Mouse (Mus musculus): Measurements from ENCODE around the gene Pcgf5. TPM values are rescaled to one million over a fixed set of nuclear protein-coding genes. Genes with fewer than 3 reads are reported as not detected.

The Pcgf5 gene
- polyA plus RNA-seq, 1 experiment from 2014 or later, result 5.3 TPM

GRCm38 (mm10) chr19:36497744-36498143, 149.6 kb downstream of the Pcgf5 start:
- no peak overlapping the region for H3K4me2 ChIP-seq
- H3K27me3 ChIP-seq, result no peaks in the 10 kb centered on the region
- no peaks in the 10 kb centered on the region for H3K36me3 ChIP-seq
- ATAC-seq (ENCODE audit: low read depth), result no peak
- WGBS, result 79% methylated on average over 5 of the region's 5 CpGs
- H3K4me1 ChIP-seq (replicated peaks), result peaks cover 5% of the 10 kb centered on the region; the same call in 1 of the 2 replicates
- no peak overlapping the region for H3K9ac ChIP-seq
- no peaks in the 10 kb centered on the region for H3K9me3 ChIP-seq
- H3K27ac ChIP-seq (replicated peaks), result no peak overlapping the region
- no peak overlapping the region for H3K4me3 ChIP-seq

- no peak overlapping the region for H3K9ac ChIP-seq
- H3K9me3 ChIP-seq, result no peaks in the 10 kb centered on the region
- no peaks in the 10 kb centered on the region for H3K27me3 ChIP-seq
- H3K27ac ChIP-seq (replicated peaks), result no peak overlapping the region
- H3K36me3 ChIP-seq, result no peaks in the 10 kb centered on the region
- H3K4me2 ChIP-seq, result no peak overlapping the region
- no peak overlapping the region for H3K4me3 ChIP-seq
- H3K4me1 ChIP-seq (replicated peaks), result 0 out of 2 replicates have a peak, but pooled peaks cover 3% of the 10 kb centered on the region
- WGBS, result 88% methylated on average over 2 of the region's 2 CpGs
- ATAC-seq (ENCODE audit: low read depth), result no peak
Observed at GRCm38 (mm10) chr19:36504716-36505115, 156.6 kb downstream of the Pcgf5 start.

Other genes starting within 250 kb of the Pcgf5 start
- 0.37 and 0.38 TPM in 2 replicates for gene Ankrd1, start 228.2 kb upstream of the Pcgf5 start, polyA plus RNA-seq (2015; fragmentation: Nextera tagmentation; extraction: Ambion mirVana)
- gene Hectd2, start 206.3 kb downstream of the Pcgf5 start, polyA plus RNA-seq (2015; fragmentation: Nextera tagmentation; extraction: Ambion mirVana), result 7.7 and 8.1 TPM in 2 replicates

Data from neural tube, embryonic 13.5 days (tissue).